Mouse (Mus musculus) Patski (cell line): ENCODE measurements around the gene Kctd11. TPM values are rescaled to one million over a fixed set of nuclear protein-coding genes. Genes with fewer than 3 reads are reported as not detected.

Source experiments
- ATAC-seq: fragments of 100-300 bp; one replicate; pipeline ENCODE4 v1.8.0; 2021
- CTCF ChIA-PET: fragments of 350-600 bp; sonication (Branson Sonifier 250); formaldehyde crosslinking; loops from one replicate; lab custom pipeline; 2022; ENCODE audit warnings: inconsistent platforms; lab: Charles Lee
- POLR2A ChIA-PET: fragments of 350-600 bp; sonication (Branson Sonifier 250); formaldehyde crosslinking; loops from one replicate; lab custom pipeline; 2022; ENCODE audit warnings: antibody characterized with exemption, inconsistent platforms; lab: Charles Lee
- DNase-seq: peaks from one replicate; pipeline ENCODE4 v3.0.0-alpha.2; 2011; ENCODE audit warnings: low read depth, low spot score
- H3K27me3 ChIP-seq: fragments of 371-371 bp; one replicate; pipeline ENCODE4 v1.5.1; 2021
- CTCF ChIP-seq: fragments of 100-300 bp; IDR thresholded peaks from one replicate; pipeline ENCODE4 v1.5.1; 2021
- in situ Hi-C: fragments of 300-500 bp; cut with MboI; formaldehyde crosslinking; loops from 3 replicates; pipeline ENCODE4 v1.11.1; 2018; ENCODE audit warnings: low pct_unique_long_range_greater_than_20kb, mixed read lengths
- polyA plus RNA-seq: library from polyadenylated mRNA; unstranded; gene quantifications from one replicate; pipeline ENCODE4 v1.2.3, GENCODE M21; 2021

Gene Kctd11
- polyA plus RNA-seq, 1 experiment from 2014 or later: 8.4 TPM

GRCm38 (mm10) chr11:69858113-69858998, 22.9 kb downstream of the Kctd11 start, which contains the start of gene Tnk1:
TSS of gene Tnk1 (minus strand) at chr11:69858730.
- TF ChIP-seq CTCF: no peak
- ChIA-PET CTCF (no interaction called here), POLR2A (no interaction called here)
- H3K27me3 ChIP-seq: peaks cover 18% of the 10 kb centered on the region
- DNase-seq (no peak), ATAC-seq (no peak)
- in situ Hi-C loops: no loop called here

GRCm38 (mm10) chr11:69855347-69855746, 25.9 kb downstream of the Kctd11 start:
- in situ Hi-C loops: no loop called here
- ChIA-PET POLR2A (interaction anchor here (0.5 to 1.5 kb wide), 2 partner anchors 17 to 798 kb away, joined by 3 read pairs; partner anchors contain the start of gene Tmem256), CTCF (interaction anchor here (1.4 kb wide), 1 partner anchor 50 kb away, joined by 3 read pairs; the partner anchor contains the start of gene Tmem102)
- DNase-seq (no peak), ATAC-seq (no peak)
- H3K27me3 ChIP-seq: peaks cover 13% of the 10 kb centered on the region
- TF ChIP-seq CTCF: no peak

DNA sequence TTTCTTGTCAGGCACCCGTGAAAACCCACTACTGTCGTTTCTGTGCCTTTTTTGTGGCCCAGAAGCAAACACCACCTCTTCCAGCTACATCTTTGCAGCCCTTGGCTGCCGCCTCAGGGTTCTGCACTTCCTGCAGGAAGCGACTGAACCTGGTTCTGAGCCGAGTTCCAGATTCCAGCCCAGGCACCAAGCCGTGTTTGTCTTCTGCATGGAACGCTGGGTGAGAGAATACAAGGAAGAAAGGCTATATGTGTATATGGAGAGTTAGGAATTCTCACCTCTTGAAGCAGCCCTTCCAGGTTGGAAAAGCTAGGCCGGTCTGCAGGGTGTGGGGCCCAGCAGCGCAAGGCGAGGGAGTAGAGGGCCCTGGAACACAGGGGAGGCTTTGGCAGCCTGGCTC, 26.5 kb downstream of the Kctd11 start:
- CTCF ChIA-PET: interaction anchor here (1.4 kb wide), 1 partner anchor 49 kb away, joined by 3 read pairs; the partner anchor contains the start of gene Tmem102
- peaks cover 6% of the 10 kb centered on the region for H3K27me3 ChIP-seq
- in situ Hi-C loops: no loop called here
- POLR2A ChIA-PET: interaction anchor here (1.5 kb wide), 1 partner anchor 16 kb away, joined by 3 read pairs; the partner anchor contains the start of gene Tmem256
- no peak for ATAC-seq
- no peak for TF ChIP-seq CTCF
- no peak for DNase-seq

- TF ChIP-seq CTCF: no peak
- ATAC-seq (no peak), DNase-seq (no peak)
- CTCF ChIA-PET: interaction anchor here (1.4 kb wide), 1 partner anchor 48 kb away, joined by 3 read pairs; the partner anchor contains the start of gene Tmem102
- POLR2A ChIA-PET: interaction anchor here (1.5 kb wide), 1 partner anchor 15 kb away, joined by 3 read pairs; the partner anchor contains the start of gene Tmem256
- H3K27me3 ChIP-seq: peaks cover 5% of the 10 kb centered on the region
- in situ Hi-C loops: no loop called here
Measured at GRCm38 (mm10) chr11:69853994-69854393, 27.2 kb downstream of the Kctd11 start.

DNA sequence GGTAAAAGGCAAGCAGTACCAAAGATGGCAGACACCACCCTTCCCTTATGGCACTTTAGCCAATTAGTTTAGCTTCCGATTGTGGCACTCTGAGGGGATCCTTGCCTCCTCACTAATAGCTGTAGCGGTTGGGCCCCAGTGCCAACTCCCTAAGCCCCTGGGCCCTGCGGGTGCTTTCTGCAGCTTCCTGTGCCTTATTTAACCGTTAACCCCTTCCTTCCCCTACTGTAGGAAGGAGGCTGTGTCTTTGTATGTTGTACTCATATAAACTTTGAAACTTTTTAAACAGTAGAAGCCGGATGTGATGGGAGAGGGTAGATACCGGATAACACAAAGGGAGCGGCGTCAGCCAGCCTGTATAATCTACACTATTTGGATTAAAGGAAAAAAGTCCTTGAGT, 30.5 kb downstream of the Kctd11 start:
- DNase-seq (no peak), ATAC-seq (no peak)
- in situ Hi-C loops: no loop called here
- H3K27me3 ChIP-seq: no peaks in the 10 kb centered on the region
- ChIA-PET POLR2A (interaction anchor here (0.6 to 1.0 kb wide), 2 partner anchors 20 to 54 kb away, joined by 4 read pairs; no protein-coding TSS in a partner anchor), CTCF (interaction anchor here (1.3 kb wide), 1 partner anchor 21 kb away, joined by 4 read pairs; no protein-coding TSS in a partner anchor)
- TF ChIP-seq CTCF: no peak

- no peaks in the 10 kb centered on the region for H3K27me3 ChIP-seq
- no peak for ATAC-seq
- in situ Hi-C loops: no loop called here
- ChIA-PET POLR2A (no interaction called here), CTCF (no interaction called here)
- no peak for DNase-seq
- TF ChIP-seq CTCF: no peak
Measured at GRCm38 (mm10) chr11:69849884-69850283, 31.3 kb downstream of the Kctd11 start.

GRCm38 (mm10) chr11:69849128-69849527, 32.1 kb downstream of the Kctd11 start:
- ChIA-PET POLR2A (no interaction called here), CTCF (no interaction called here)
- no peaks in the 10 kb centered on the region for H3K27me3 ChIP-seq
- DNase-seq: no peak
- ATAC-seq: no peak
- TF ChIP-seq CTCF: no peak
- in situ Hi-C loops: no loop called here

- CTCF ChIA-PET: no interaction called here
- POLR2A ChIA-PET: no interaction called here
Measured at GRCm38 (mm10) chr11:69848021-69848420, 33.2 kb downstream of the Kctd11 start.

DNA sequence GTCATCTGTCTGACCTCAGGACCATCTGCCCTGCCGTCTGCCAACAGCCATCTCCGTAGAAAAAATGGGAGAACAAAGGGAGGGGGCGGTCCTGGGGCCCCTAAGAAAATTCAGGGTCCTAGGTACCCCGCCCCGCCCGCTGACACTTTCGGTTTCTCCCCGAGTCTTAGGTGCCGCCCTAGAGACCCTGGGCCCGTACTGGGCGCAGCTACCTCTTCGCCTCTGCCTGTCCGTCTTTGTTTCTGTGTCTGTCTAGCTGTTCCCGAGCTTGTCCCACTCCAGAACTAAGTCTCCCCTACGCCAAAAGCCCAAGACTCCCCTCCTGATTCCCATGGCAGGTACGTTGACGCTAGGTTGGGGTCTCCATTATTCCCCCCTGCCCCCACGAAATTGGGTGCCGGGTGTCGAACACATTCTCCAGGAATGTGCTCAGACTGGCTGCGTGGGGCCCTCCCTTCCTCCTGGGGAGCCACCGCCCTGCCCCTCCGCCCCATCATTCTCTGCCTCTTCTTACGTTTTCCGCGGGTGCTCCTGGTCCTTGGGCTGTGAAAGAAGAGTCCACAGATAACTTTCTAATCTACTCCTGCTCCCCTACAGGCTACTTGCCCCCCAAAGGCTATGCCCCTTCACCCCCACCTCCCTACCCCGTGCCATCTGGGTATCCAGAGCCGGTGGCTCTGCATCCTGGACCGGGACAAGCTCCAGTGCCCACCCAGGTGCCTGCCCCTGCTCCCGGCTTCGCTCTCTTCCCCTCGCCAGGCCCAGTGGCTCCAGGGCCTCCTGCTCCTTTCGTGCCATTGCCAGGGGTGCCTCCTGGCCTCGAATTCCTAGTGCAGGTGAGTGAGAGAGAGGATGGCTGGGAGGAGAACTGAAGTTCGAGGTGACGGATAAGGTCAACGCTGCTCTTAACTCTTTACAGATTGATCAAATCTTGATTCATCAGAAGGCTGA, 34.2 kb downstream of the Kctd11 start:
- ChIA-PET POLR2A (interaction anchor here (1.1 kb wide), 1 partner anchor 10 kb away, joined by 5 read pairs; the partner anchor contains the start of genes Nlgn2 and Tmem256), CTCF (no interaction called here)
- no peak for TF ChIP-seq CTCF
- in situ Hi-C loops: no loop called here
- no peak for DNase-seq
- no peaks in the 10 kb centered on the region for H3K27me3 ChIP-seq
- no peak for ATAC-seq

More at GRCm38 (mm10) chr11:69848021-69848420, 33.2 kb downstream of the Kctd11 start:
- ATAC-seq (no peak), DNase-seq (no peak)
- no peak for TF ChIP-seq CTCF
- H3K27me3 ChIP-seq: no peaks in the 10 kb centered on the region
- in situ Hi-C loops: no loop called here
